Mouse (Mus musculus): ENCODE measurements around the gene Kcp.

Gene Kcp

GRCm38 (mm10) chr6:29507447-29508309 is at the start of gene Kcp:
TSS of gene Kcp (minus strand) at chr6:29507952.
- DNase-seq (ENCODE audit: low spot score) = no peak

GRCm38 (mm10) chr6:29557112-29557511 is 49.4 kb upstream of the Kcp start:
- no peak for DNase-seq (ENCODE audit: low spot score)

- no peak for DNase-seq (ENCODE audit: low spot score)
Measured at GRCm38 (mm10) chr6:29552526-29552925, 44.8 kb upstream of the Kcp start.

GRCm38 (mm10) chr6:29548086-29548485 is 40.3 kb upstream of the Kcp start:
- DNase-seq (ENCODE audit: low spot score) = no peak

GRCm38 (mm10) chr6:29547582-29547981 is 39.8 kb upstream of the Kcp start:
- DNase-seq (ENCODE audit: low spot score) = no peak

GRCm38 (mm10) chr6:29545611-29546010 is 37.9 kb upstream of the Kcp start:
- DNase-seq (ENCODE audit: low spot score) = no peak

GRCm38 (mm10) chr6:29540956-29541355 is 33.2 kb upstream of the Kcp start:
- no peak for DNase-seq (ENCODE audit: low spot score)

- no peak for DNase-seq (ENCODE audit: low spot score)
Measured at GRCm38 (mm10) chr6:29540223-29540622, 32.5 kb upstream of the Kcp start.

GRCm38 (mm10) chr6:29539502-29539901 is 31.8 kb upstream of the Kcp start:
- no peak for DNase-seq (ENCODE audit: low spot score)

GRCm38 (mm10) chr6:29537221-29537620 is 29.5 kb upstream of the Kcp start:
- no peak for DNase-seq (ENCODE audit: low spot score)

GRCm38 (mm10) chr6:29536651-29537193 is 29.0 kb upstream of the Kcp start:
- DNase-seq (ENCODE audit: low spot score) = peak; percentile 52

GRCm38 (mm10) chr6:29535316-29535715 is 27.6 kb upstream of the Kcp start:
- no peak for DNase-seq (ENCODE audit: low spot score)

GRCm38 (mm10) chr6:29530050-29530449 is 22.3 kb upstream of the Kcp start:
- DNase-seq (ENCODE audit: low spot score) = no peak

- DNase-seq (ENCODE audit: low spot score) = no peak
Measured at GRCm38 (mm10) chr6:29529444-29529820, 21.7 kb upstream of the Kcp start.

GRCm38 (mm10) chr6:29528561-29529443 is 21.1 kb upstream of the Kcp start:
- no peak for DNase-seq (ENCODE audit: low spot score)

- no peak for DNase-seq (ENCODE audit: low spot score)
Measured at GRCm38 (mm10) chr6:29528165-29528505, 20.4 kb upstream of the Kcp start.

GRCm38 (mm10) chr6:29527361-29528164 is 19.8 kb upstream of the Kcp start:
- no peak for DNase-seq (ENCODE audit: low spot score)

GRCm38 (mm10) chr6:29526281-29527251 is 18.8 kb upstream of the Kcp start, which contains the start of gene Irf5:
TSS of gene Irf5 (plus strand) at chr6:29526625.
- DNase-seq (ENCODE audit: low spot score) = no peak

- no peak for DNase-seq (ENCODE audit: low spot score)
Measured at GRCm38 (mm10) chr6:29525256-29525655, 17.5 kb upstream of the Kcp start.

- DNase-seq (ENCODE audit: low spot score) = peak; percentile 46
Measured at GRCm38 (mm10) chr6:29524034-29524489, 16.3 kb upstream of the Kcp start.

Data from layer of hippocampus, adult 11-12 months (tissue).